Mouse (Mus musculus): ENCODE measurements around the gene Mettl8. TPM values are rescaled to one million over a fixed set of nuclear protein-coding genes. Genes with fewer than 3 reads are reported as not detected.

Mettl8 gene
- total and polyA plus RNA-seq, 3 experiments, result 7.5 to 9.2 (median 7.8) TPM

GRCm38 (mm10) chr2:70989201-70990191 lies 65.9 kb downstream of the Mettl8 start:
- peaks cover 0 to 13% of the 10 kb centered on the region in 2 experiments for H3K36me3 ChIP-seq (replicated peaks in 1 of 2; ENCODE audit: control insufficient read depth in 1 of 2, insufficient read depth in 1 of 2, low read length in 1 of 2)
- H3K4me3 ChIP-seq (replicated peaks in 1 of 3; ENCODE audit: low read depth in 2 of 3, low read length in 2 of 3, poor library complexity in 1 of 3), result no peak overlapping the region
- in situ Hi-C loops (cut with MboI; ENCODE audit: low pct_ligation_motif_present, low pct_unique_long_range_greater_than_20kb, low sequenced_read_pairs), result no loop called here
- peaks cover 0 to 16% of the 10 kb centered on the region in 2 experiments; a peak in 2 of 4 replicates for H3K4me1 ChIP-seq (ENCODE audit: control insufficient read depth in 1 of 2, insufficient read depth in 2 of 2)
- no peak overlapping the region for H3K9ac ChIP-seq (ENCODE audit: insufficient read depth, low read depth)
- no peaks in the 10 kb centered on the region for H3K27me3 ChIP-seq (replicated peaks)
- no peak overlapping the region for H3K27ac ChIP-seq (ENCODE audit: insufficient read depth, low read depth)
- no peaks in the 10 kb centered on the region for H3K9me3 ChIP-seq (replicated peaks; ENCODE audit: low read length)
- no peak overlapping the region for H3K4me2 ChIP-seq (ENCODE audit: insufficient read depth, low read depth, poor library complexity, severe bottlenecking)
- dilution Hi-C loops (cut with MboI; ENCODE audit: extremely low pct_ligation_motif_present, extremely low pct_unique_long_range_greater_than_20kb, low sequenced_read_pairs), result no loop called here
- DNase-seq (ENCODE audit: extremely low read depth), result no peak
- TF ChIP-seq CHD1 (IDR thresholded peaks at IDR 0.05; ENCODE audit: low read depth, low read length) (no peak), POLR2AphosphoS2 (IDR thresholded peaks at IDR 0.05; ENCODE audit: low read depth, low read length) (no peak), EP300 (IDR thresholded peaks at IDR 0.05; ENCODE audit: low read length) (no peak), MEF2A (IDR thresholded peaks at IDR 0.05; ENCODE audit: borderline replicate concordance, low read depth, low read length) (0 out of 2 replicates have a peak, but pooled peaks have one; percentile 31), KAT2A (IDR thresholded peaks at IDR 0.05; ENCODE audit: insufficient replicate concordance, low read length) (no peak), NELFE (IDR thresholded peaks at IDR 0.05; ENCODE audit: low read depth, low read length) (no peak), BHLHE40 (IDR thresholded peaks at IDR 0.05; ENCODE audit: low read depth, low read length) (no peak), ZKSCAN1 (IDR thresholded peaks at IDR 0.05; ENCODE audit: borderline replicate concordance, low read depth, low read length) (no peak)
- no peaks in the 10 kb centered on the region for H3K79me2 ChIP-seq (replicated peaks; ENCODE audit: control insufficient read depth, extremely low read depth, insufficient read depth, poor library complexity, severe bottlenecking)

DNA sequence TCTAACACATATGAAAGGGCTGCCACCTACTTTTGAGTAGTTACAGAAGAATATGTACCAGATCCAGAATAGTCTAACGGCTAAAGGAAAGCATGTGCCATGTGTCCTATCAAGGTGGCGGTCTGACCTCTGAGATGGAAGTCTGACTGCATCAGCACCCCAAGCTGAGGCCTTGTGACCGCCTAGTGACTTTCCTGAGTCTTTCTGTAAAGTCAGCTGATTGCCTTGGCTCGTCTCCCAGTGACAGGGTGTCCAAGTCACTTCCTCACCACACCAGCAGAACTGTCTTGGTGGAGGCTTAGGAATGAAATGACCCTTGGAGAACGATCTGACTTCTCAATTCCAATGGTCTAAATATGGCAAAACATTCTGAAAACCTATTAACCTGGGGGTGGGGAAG lies 77.1 kb downstream of the Mettl8 start:
- Histone ChIP-seq H3K4me1 (ENCODE audit: control insufficient read depth in 1 of 2, insufficient read depth in 2 of 2) (peaks cover 0 to 4% of the 10 kb centered on the region in 2 experiments; a peak in 1 of 4 replicates), H3K27me3 (replicated peaks) (no peaks in the 10 kb centered on the region), H3K4me2 (ENCODE audit: insufficient read depth, low read depth, poor library complexity, severe bottlenecking) (no peak overlapping the region), H3K27ac (ENCODE audit: insufficient read depth, low read depth) (no peak overlapping the region), H3K36me3 (replicated peaks in 1 of 2; ENCODE audit: control insufficient read depth in 1 of 2, insufficient read depth in 1 of 2, low read length in 1 of 2) (peaks cover 4 to 39% of the 10 kb centered on the region in 2 experiments), H3K9ac (ENCODE audit: insufficient read depth, low read depth) (no peak overlapping the region), H3K9me3 (replicated peaks; ENCODE audit: low read length) (peaks cover 6% of the 10 kb centered on the region), H3K79me2 (replicated peaks; ENCODE audit: control insufficient read depth, extremely low read depth, insufficient read depth, poor library complexity, severe bottlenecking) (no peaks in the 10 kb centered on the region), H3K4me3 (replicated peaks in 1 of 3; ENCODE audit: low read depth in 2 of 3, low read length in 2 of 3, poor library complexity in 1 of 3) (no peak overlapping the region)
- no peak for TF ChIP-seq MAX (IDR thresholded peaks at IDR 0.05; ENCODE audit: low read length)
- no peak for TF ChIP-seq USF1 (IDR thresholded peaks at IDR 0.05; ENCODE audit: low read depth, low read length)
- TF ChIP-seq MYC (IDR thresholded peaks at IDR 0.05; ENCODE audit: low read depth, low read length), result no peak
- no peak for TF ChIP-seq HCFC1 (IDR thresholded peaks at IDR 0.05; ENCODE audit: low read depth, low read length)
- no peak for TF ChIP-seq ZMIZ1 (IDR thresholded peaks at IDR 0.05; ENCODE audit: low read depth, low read length)
- no peak for TF ChIP-seq BHLHE40 (IDR thresholded peaks at IDR 0.05; ENCODE audit: low read depth, low read length)
- TF ChIP-seq TBP (conservative IDR thresholded peaks at IDR 0.05; ENCODE audit: low read depth, low read length), result no peak
- no peak for TF ChIP-seq JUN (IDR thresholded peaks at IDR 0.05; ENCODE audit: insufficient read depth, low read depth, low read length)
- no peak for TF ChIP-seq ETS1 (conservative IDR thresholded peaks at IDR 0.05; ENCODE audit: low read depth, low read length)
- TF ChIP-seq PAX5 (IDR thresholded peaks at IDR 0.05; ENCODE audit: low read length), result no peak
- TF ChIP-seq CHD2 (IDR thresholded peaks at IDR 0.05; ENCODE audit: low read length), result no peak
- no peak for TF ChIP-seq RCOR1 (conservative IDR thresholded peaks at IDR 0.05; ENCODE audit: low read depth, low read length)
- TF ChIP-seq UBTF (IDR thresholded peaks at IDR 0.05; ENCODE audit: low read depth, low read length), result no peak
- TF ChIP-seq ZNF384 (IDR thresholded peaks at IDR 0.05; ENCODE audit: low read depth, low read length), result no peak
- no peak for TF ChIP-seq KAT2A (IDR thresholded peaks at IDR 0.05; ENCODE audit: insufficient replicate concordance, low read length)
- no peak for TF ChIP-seq NRF1 (IDR thresholded peaks at IDR 0.05; ENCODE audit: low read depth, low read length)
- no peak for TF ChIP-seq CTCF (conservative IDR thresholded peaks at IDR 0.05 in 1 of 2, IDR thresholded peaks at IDR 0.05 in 1 of 2; ENCODE audit: low read depth in 2 of 2, low read length in 2 of 2)
- in situ Hi-C loops (cut with MboI; ENCODE audit: low pct_ligation_motif_present, low pct_unique_long_range_greater_than_20kb, low sequenced_read_pairs) (no loop called here), dilution Hi-C loops (cut with MboI; ENCODE audit: extremely low pct_ligation_motif_present, extremely low pct_unique_long_range_greater_than_20kb, low sequenced_read_pairs) (no loop called here)
- DNase-seq (ENCODE audit: extremely low read depth), result no peak
